ENCODE assay signal across 14 mouse cellular contexts in genomic region chr4:58663628-58664205, GRCm38 (mm10).
DNase-seq lines count a peak whose midpoint lies in the region; ATAC-seq lines count a peak whose summit lies in the region.
"Had no signal": no experiment of that assay in that cellular context is flagged by ENCODE, and none has a peak within 500 bp of the region (broad histone marks: within the 10 kb centered on the region; RNA-seq: fewer than 3 reads in every experiment).

No protein-coding gene starts in this region.

- peak; percentile 88 for DNase-seq in heart, adult 11 months
- DNase-seq in heart, postnatal 36 days, result no peak
- DNase-seq in midbrain, embryonic 14.5 days, result peak; percentile 39
- peak; percentile 52 for DNase-seq in mesoderm, embryonic 11.5 days (ENCODE audit: low read depth, low spot score)
- no peak for DNase-seq in layer of hippocampus, adult 9-11 months
- no peak for DNase-seq in right cerebral cortex, adult 18-20 months
- DNase-seq: adrenal gland, adult 2 months; cerebellum, postnatal 36 days; kidney, postnatal 36 days; right cerebral cortex, postnatal 4 days had no signal

- H3K36me3 ChIP-seq in midbrain, embryonic 14.5 days (ENCODE audit: control insufficient read depth, insufficient read depth, low read length), result no peaks in the 10 kb centered on the region
- H3K36me3 ChIP-seq in midbrain, embryonic 13.5 days, result no peaks in the 10 kb centered on the region
- H3K36me3 ChIP-seq in embryonic facial prominence, embryonic 13.5 days, result no peaks in the 10 kb centered on the region
- H3K36me3 ChIP-seq: forebrain, embryonic 10.5 days had no signal

- no peaks in the 10 kb centered on the region for H3K27me3 ChIP-seq in midbrain, embryonic 14.5 days (ENCODE audit: control insufficient read depth, insufficient read depth, low read length)
- no peaks in the 10 kb centered on the region for H3K27me3 ChIP-seq in midbrain, embryonic 13.5 days
- H3K27me3 ChIP-seq in embryonic facial prominence, embryonic 13.5 days, result no peaks in the 10 kb centered on the region

- H3K4me2 ChIP-seq in midbrain, embryonic 14.5 days (ENCODE audit: low read length), result no peak overlapping the region
- H3K4me2 ChIP-seq in midbrain, embryonic 13.5 days (replicated peaks), result no peak overlapping the region
- peak overlapping the region; percentile 26; the same call in 1 of the 2 replicates for H3K4me2 ChIP-seq in embryonic facial prominence, embryonic 13.5 days

- no peaks in the 10 kb centered on the region for H3K4me1 ChIP-seq in midbrain, embryonic 14.5 days (ENCODE audit: control insufficient read depth, insufficient read depth, low read length)
- no peaks in the 10 kb centered on the region for H3K4me1 ChIP-seq in midbrain, embryonic 13.5 days (replicated peaks)
- peaks cover 45% of the 10 kb centered on the region for H3K4me1 ChIP-seq in embryonic facial prominence, embryonic 13.5 days

- ATAC-seq in midbrain, embryonic 14.5 days (ENCODE audit: low FRiP score, low TSS enrichment), result no peak
- ATAC-seq in midbrain, embryonic 13.5 days, result no peak
- peak; percentile 70 for ATAC-seq in embryonic facial prominence, embryonic 13.5 days (ENCODE audit: insufficient number of reproducible peaks, insufficient read depth, low FRiP score, low TSS enrichment, low read depth)
- ATAC-seq: inflammation-experienced regulatory T-cells, adult 6 months had no signal

- 66% methylated on average over 6 of the region's 6 CpGs for WGBS in midbrain, embryonic 14.5 days
- WGBS in midbrain, embryonic 13.5 days, result 73% methylated on average over 6 of the region's 6 CpGs
- WGBS in embryonic facial prominence, embryonic 13.5 days, result 23% methylated on average over 6 of the region's 6 CpGs

- H3K4me3 ChIP-seq in midbrain, embryonic 14.5 days (replicated peaks; ENCODE audit: low read depth, low read length), result no peak overlapping the region
- no peak overlapping the region for H3K4me3 ChIP-seq in midbrain, embryonic 13.5 days (replicated peaks)
- no peak overlapping the region for H3K4me3 ChIP-seq in embryonic facial prominence, embryonic 13.5 days
- H3K4me3 ChIP-seq: forebrain, embryonic 10.5 days had no signal

- intact Hi-C loops in heart, postnatal 36 days (cut with DNase I), result no loop called here

- no peak overlapping the region for H3K27ac ChIP-seq in midbrain, embryonic 14.5 days (replicated peaks; ENCODE audit: low read depth, low read length)
- H3K27ac ChIP-seq in midbrain, embryonic 13.5 days, result no peak overlapping the region
- peak overlapping the region; percentile 87 for H3K27ac ChIP-seq in embryonic facial prominence, embryonic 13.5 days

- no peak overlapping the region for H3K9ac ChIP-seq in midbrain, embryonic 14.5 days (replicated peaks; ENCODE audit: low read length)
- H3K9ac ChIP-seq in midbrain, embryonic 13.5 days (replicated peaks), result no peak overlapping the region
- H3K9ac ChIP-seq in embryonic facial prominence, embryonic 13.5 days, result no peak overlapping the region

- no peaks in the 10 kb centered on the region for H3K9me3 ChIP-seq in midbrain, embryonic 14.5 days (ENCODE audit: control insufficient read depth, low read length)
- no peaks in the 10 kb centered on the region for H3K9me3 ChIP-seq in midbrain, embryonic 13.5 days
- no peaks in the 10 kb centered on the region for H3K9me3 ChIP-seq in embryonic facial prominence, embryonic 13.5 days
- H3K9me3 ChIP-seq: forebrain, embryonic 10.5 days had no signal

Comparison
In these comparisons a context has a peak if more than half of its experiments do, and no peak if none do; other contexts are left out.
1. DNase-seq: peak in heart, adult 11 months (single experiment), midbrain, embryonic 14.5 days (single experiment) and mesoderm, embryonic 11.5 days (single experiment); none in heart, postnatal 36 days (0 of 2), layer of hippocampus, adult 9-11 months (single experiment) and right cerebral cortex, adult 18-20 months (single experiment).